Mouse (Mus musculus) C2C12 (cell line): Measurements from ENCODE around the gene Hnrnpl.

Source experiments
- CEBPB ChIP-seq: IDR thresholded peaks from one replicate; pipeline ENCODE4 v1.6.1; 2011; ENCODE audit warnings: low read depth, mild to moderate bottlenecking, control low read depth, moderate library complexity
- CTCF ChIP-seq: IDR thresholded peaks from one replicate; pipeline ENCODE4 v1.5.1; 2011; ENCODE audit not compliant: control insufficient read depth, insufficient read depth, insufficient read length
- FOSL1 ChIP-seq: IDR thresholded peaks from one replicate; pipeline ENCODE4 v1.8.0; 2011; ENCODE audit warnings: mild to moderate bottlenecking, low read length; ENCODE audit not compliant: poor library complexity, insufficient read depth, severe bottlenecking
- MAX ChIP-seq: IDR thresholded peaks from one replicate; pipeline ENCODE4 v1.6.1; 2011; ENCODE audit warnings: mild to moderate bottlenecking, control low read depth
- MYOD1 ChIP-seq: IDR thresholded peaks from one replicate; pipeline ENCODE4 v1.6.1; 2011; ENCODE audit warnings: low read depth; ENCODE audit not compliant: control insufficient read depth, insufficient read length
- MYOG ChIP-seq: IDR thresholded peaks from one replicate; pipeline ENCODE4 v1.6.1; 2011; ENCODE audit not compliant: control insufficient read depth, insufficient read length; ENCODE audit errors: extremely low read depth

- no peak for TF ChIP-seq MYOD1
- no peak for TF ChIP-seq CTCF
- no peak for TF ChIP-seq MAX
- TF ChIP-seq CEBPB, result no peak
- no peak for TF ChIP-seq MYOG
- no peak for TF ChIP-seq FOSL1
Measured at GRCm38 (mm10) chr7:28806869-28807268, 1.5 kb upstream of the Hnrnpl start.
